Mouse (Mus musculus) thymus, postnatal 0 days (tissue): Measurements from ENCODE around the gene Myo5a. TPM values are rescaled to one million over a fixed set of nuclear protein-coding genes. Genes with fewer than 3 reads are reported as not detected.
A peak's percentile ranks its signal among the peaks of the same experiment; 100 is the strongest.

Source experiments
- DNase-seq: peaks from one replicate; pipeline ENCODE4 v3.0.0-alpha.2; 2015; ENCODE audit warnings: low spot score
- polyA plus RNA-seq: library from polyadenylated mRNA; unstranded; fragments of >200 nt; fragmentation: Nextera tagmentation; extraction: Ambion mirVana; gene quantifications from 2 replicates; pipeline ENCODE4 v1.2.1, GENCODE M21; 2015

Gene Myo5a
- polyA plus RNA-seq, 1 experiment from 2014 or later, result 5.7 TPM

DNA sequence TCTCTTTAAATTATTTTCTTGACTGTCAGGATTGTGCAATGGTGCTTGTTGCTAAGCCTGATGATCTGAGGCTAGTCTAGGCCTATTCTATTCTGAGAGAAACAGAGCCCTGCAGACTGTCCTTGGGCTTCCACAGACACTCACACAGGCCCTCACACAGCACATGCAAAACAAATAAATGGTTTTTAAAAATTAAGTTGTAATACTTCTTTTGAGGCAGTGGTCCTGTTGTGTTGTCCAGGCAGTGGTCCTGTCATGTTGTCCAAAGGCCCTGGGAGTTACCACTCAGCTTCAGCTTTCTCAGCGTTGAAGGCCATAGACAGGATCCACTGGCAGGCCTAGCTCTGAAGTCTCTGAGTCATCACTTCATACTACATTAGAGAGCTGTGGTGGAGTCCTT is 130.7 kb downstream of the Myo5a start:
- DNase-seq, result no peak

GRCm38 (mm10) chr9:75202036-75202435 is 131.2 kb downstream of the Myo5a start:
- DNase-seq, result no peak

- no peak for DNase-seq
Observed at GRCm38 (mm10) chr9:75209246-75209645, 138.4 kb downstream of the Myo5a start.

- no peak for DNase-seq
Observed at GRCm38 (mm10) chr9:75210269-75210668, 139.5 kb downstream of the Myo5a start.

DNA sequence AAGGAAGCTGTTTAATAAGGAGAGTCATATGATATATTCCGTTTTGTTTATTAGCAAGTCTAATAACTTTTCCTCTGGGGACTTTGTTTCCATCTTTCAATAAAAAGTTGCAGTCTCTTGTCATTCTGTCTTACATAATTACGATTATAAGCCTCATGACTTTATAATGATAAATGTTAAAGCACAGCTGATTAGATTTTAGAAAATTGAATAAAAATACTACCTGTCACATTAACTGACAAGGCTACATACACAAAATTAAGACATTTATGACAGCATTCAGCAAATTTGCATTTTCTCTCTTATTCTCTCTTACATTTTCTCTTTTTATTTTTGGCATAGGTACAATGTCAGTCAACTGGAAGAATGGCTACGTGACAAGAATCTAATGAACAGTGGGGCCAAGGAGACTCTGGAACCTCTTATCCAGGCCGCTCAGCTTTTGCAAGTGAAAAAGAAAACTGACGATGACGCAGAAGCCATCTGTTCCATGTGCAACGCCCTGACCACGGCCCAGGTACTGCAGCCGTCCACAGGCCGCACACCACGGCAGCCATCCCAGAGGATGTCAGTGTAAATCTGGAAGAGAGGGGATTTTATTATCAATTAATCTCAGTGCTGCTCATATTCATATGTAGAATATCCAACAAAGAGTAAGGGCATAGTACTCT is 144.1 kb downstream of the Myo5a start:
- no peak for DNase-seq

DNA sequence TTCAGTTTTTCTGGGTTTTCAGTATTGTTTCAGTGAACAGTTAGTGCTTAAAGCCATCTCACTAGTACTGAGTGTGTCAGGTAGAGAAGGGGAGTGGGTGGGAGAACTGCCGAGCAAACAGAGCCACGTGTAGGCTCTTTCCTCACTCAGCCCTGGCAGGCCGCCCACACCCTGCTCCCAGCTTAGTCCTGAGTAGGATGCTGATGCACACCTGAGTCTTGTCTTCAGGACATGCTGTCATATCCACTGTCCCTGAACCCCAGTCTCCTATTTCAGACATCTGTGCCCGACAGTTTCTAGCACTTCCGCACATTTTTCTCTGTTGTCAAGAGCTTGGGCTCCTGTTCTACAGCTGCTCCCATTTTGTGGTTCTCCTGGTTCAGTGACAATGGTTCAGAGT is 149.1 kb downstream of the Myo5a start:
- no peak for DNase-seq

DNA sequence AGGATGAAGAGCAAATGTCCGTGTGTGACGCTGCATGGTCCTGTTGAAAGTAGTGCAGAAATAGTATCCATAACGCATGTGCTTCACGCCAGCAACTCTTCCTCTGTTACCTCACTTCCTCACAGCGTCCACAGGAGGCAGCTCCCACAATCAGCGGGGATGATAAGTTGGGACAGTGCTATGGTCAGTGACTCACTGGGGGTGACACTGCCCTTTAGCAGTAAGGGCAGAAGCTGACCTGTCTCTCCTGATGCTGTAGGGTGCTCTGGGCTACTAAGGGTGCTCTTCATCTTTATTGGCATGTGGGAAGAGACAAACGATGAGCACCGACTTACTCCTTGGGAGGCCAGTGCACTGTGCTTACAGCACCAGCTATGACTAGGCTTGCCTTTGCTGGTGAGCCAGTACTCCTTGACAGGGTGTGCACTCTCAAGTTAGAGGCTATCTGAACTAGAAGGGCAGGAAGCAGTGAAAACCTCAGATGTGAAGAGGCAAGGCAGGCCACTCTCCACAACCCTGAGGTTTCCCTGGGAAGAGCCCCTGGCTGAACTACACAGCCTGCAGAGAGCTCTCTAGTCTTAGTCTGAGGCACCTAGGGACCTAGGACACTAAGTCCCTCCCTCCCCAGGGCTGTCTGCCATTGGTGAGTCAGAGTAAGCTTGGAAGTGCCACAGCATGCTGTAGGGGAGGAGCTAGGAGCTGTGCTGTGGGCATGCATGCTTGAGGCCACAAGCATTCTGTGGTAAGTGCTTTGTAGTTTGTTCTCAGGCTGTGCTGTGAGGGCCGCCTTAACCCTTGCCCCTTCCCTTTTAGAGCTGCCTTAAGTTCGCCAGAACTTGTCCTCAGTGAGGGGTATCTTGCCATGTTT is 150.8 kb downstream of the Myo5a start:
- peak; percentile 60 for DNase-seq

DNA sequence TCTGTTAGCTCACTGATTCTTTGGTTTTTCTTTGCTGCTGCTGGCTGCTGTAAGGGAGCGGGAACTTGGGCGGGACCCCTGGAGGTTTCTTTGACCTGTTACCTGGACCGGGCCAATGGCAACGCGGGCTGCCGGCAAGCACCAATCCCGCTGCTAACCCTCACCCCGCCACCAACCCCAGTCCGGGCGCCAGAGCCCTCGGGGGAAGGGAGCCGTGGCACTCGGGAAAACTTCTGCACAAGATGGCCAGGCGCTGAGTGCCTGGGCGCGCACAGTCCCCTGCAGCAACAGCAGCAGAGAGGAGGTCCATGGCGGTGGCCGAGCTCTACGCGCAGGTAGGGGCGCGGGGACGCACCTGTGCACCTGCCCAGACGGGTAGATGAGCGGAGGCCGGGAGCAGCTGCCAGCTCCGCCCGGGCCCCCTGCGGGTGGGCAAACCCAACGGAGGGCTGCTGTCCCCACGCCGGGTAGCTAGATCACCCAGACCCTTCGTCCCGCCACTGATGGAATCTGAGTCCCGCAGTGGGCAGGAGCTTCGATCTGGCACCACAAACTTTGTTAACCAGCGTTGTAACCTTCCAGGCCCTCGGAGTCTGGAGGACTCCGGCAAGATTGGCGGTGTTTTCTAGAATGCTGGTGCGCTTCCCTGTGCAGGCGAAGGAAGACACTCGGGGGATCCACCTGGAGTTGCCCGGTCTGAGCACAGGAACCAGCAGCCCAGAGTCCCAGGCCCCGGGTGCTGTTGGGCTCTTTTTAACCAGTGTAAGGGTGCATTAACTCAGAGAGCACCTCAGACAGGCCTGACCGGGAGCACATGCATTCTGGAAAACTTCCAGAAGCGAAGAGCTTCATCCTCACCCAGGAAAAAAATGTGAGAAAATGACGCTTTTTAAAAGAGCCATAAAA is 161.3 kb downstream of the Myo5a start, which contains the start of gene Myo5c:
Myo5c (plus strand) TSS at position 180 of the 906 bp plus-strand sequence.
- DNase-seq, result no peak

GRCm38 (mm10) chr9:75232860-75233259 is 162.0 kb downstream of the Myo5a start:
- DNase-seq, result no peak

GRCm38 (mm10) chr9:75234271-75234741 is 163.5 kb downstream of the Myo5a start:
- DNase-seq, result no peak

- DNase-seq, result no peak
Observed at GRCm38 (mm10) chr9:75234983-75235627, 164.3 kb downstream of the Myo5a start.

DNA sequence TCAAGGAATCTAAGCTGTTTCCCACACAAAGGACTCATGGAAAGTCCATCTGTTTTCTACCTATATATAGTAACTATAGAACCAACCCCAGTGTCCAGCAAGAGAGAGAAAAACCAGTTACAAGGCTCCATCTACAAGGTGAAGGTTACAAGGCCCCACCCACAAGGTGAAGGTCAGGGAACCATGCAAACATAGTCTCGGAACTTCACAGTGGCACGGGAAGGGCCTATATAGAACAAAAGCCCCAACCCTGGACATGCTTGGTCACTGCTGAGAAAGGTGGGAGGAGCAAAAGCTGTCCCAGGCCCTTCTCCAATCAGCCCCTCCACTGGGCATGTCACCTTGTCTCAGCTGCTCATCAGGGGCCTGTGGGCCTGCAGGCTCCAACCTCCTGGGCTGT is 164.9 kb downstream of the Myo5a start:
- DNase-seq, result no peak

DNA sequence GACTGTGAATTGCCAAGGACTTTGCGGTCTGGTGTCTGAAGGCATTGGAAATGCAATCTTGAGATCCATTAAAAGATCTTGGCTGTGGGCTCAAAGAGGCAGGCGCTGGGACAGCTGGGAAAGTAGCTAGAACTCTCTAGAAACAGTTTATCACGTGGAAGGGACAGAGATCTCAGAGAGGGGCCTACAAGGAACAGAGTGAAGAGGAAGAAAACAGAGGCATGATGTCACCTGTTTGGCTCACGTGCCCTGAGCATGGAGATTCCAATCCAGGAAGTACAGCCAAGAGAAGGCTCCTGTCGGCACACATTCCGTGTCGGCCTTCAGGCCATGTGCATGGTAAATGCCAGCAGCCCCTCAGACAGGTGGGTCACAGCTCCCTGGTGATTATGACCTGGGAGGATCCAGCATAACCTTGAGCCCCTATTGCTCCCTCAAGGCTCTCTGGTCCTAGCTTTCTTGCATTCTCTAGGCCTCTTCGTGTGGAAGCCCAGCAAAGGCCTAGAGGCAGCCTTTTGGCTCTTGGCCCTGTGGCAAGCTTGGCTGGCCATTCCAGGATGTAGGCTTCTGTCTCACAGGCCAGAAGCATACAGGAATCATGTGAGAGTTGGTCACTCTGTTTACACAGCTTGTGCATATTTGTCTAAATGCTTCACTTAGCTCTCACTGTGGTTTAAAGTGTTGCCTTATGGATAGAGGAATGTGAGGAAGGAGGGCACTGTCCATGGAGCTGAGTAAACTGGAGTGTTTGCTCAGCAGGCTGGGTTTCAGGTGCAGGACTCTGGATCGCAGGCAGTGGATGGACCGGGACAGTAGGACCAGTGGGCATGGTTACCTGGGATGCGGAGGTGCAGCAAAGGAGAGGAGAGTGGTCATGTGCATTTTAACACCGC is 165.8 kb downstream of the Myo5a start:
- no peak for DNase-seq

GRCm38 (mm10) chr9:75238179-75238578 is 167.4 kb downstream of the Myo5a start:
- DNase-seq, result no peak

DNA sequence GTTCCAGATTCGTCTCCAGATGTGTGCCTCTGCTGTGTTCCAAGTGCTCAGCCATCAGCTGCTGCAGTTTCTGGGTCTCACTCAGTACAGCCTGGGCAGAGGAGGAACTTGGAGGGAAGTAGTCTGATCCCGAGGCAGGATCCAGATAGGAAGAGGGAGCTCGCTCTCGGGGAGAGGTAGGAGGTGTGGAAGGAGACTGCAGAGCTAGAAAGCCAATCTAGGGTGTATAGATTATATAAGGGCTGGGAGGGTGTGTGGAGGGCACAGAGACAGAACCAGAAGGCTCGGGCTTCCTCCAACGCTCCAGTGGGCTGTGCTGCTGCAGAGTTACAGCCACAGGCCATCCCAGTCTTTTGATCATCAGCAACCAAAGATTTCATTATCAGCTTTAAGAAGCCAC is 172.2 kb downstream of the Myo5a start:
- DNase-seq, result no peak

DNA sequence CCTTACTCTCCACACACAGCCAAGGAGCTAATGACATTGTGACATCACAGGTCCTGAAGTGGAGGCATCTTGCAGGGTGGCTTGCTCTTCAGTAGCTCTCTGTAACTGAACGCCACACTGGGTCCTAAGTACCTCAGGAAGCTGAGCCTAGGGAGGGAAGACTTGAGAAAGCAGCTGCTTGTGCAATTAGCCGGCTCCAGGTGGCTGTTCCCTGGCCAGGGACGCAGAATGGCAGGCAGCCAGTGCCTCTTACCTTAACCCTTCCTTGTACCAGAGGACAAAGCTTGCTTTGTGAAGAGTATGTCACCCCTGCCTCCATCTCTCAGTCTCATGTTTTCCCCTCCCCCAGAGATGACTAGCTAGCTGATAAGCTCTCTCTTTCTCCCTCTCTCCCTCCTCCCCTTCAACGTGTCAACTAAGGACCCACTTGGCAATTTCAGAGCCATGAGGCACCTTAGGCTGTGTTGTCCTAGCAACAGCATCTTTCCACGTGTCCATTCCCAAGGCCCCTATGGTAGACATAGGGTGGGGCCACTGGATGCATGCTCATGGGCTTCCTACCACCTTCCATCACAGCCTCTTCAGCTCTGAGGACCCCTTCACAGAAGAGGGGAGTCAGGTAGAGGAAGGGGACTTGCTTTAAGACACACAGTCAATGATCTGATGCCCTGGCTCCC is 173.1 kb downstream of the Myo5a start:
- DNase-seq, result no peak

DNA sequence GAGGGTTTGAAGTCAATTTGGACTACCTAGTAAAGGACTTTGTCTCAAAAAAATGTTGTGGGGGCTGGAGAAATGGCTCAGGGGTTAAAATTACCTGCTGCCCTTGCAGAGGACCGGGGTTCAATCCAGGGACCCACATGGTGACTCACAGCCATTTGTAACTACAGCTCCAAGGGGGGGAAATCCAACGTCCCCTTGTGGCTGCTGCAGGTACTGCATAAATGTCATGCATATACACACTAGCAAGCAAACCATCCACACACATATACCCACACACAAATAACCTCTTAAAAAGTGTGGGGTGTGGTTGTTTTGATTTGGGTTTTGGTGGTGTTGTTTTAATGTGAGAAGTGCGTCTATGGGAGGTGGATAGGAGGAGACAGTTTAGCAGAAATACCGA is 173.7 kb downstream of the Myo5a start:
- DNase-seq, result no peak

- peak; percentile 64 for DNase-seq
Observed at GRCm38 (mm10) chr9:75246080-75246930, 175.5 kb downstream of the Myo5a start.
